Mouse (Mus musculus) cerebellum, adult 2 months (tissue): Measurements from ENCODE around the gene Herpud1. TPM values are rescaled to one million over a fixed set of nuclear protein-coding genes. Genes with fewer than 3 reads are reported as not detected.
A peak's percentile ranks its signal among the peaks of the same experiment; 100 is the strongest.

Experiments
- DNase-seq, 2 experiments: peaks; one replicate each; pipeline ENCODE4 v3.0.0; 2021
- H3K27ac ChIP-seq: fragments of 200-500 bp; 2 replicates; pipeline ENCODE4 v1.5.1; 2012; ENCODE audit warnings: low read length, control low read depth, inconsistent platforms; ENCODE audit not compliant: insufficient read depth
- H3K27me3 ChIP-seq: fragments of 200-500 bp; 2 replicates; pipeline ENCODE4 v1.6.1; 2012; ENCODE audit warnings: inconsistent platforms, mild to moderate bottlenecking, low read length, moderate library complexity; ENCODE audit not compliant: control insufficient read depth, insufficient read depth
- H3K4me1 ChIP-seq: fragments of 200-500 bp; 2 replicates; pipeline ENCODE4 v1.6.1; 2011; ENCODE audit warnings: low read length; ENCODE audit not compliant: control insufficient read depth, insufficient read depth
- H3K4me3 ChIP-seq: fragments of 200-500 bp; replicated peaks from 2 replicates; pipeline ENCODE3; 2011; ENCODE audit warnings: mild to moderate bottlenecking, low read depth, low read length, control low read depth; ENCODE audit not compliant: insufficient read depth
- CTCF ChIP-seq: fragments of 200-500 bp; IDR thresholded peaks from 2 replicates; pipeline ENCODE4 v1.5.1; 2011; ENCODE audit warnings: low read depth, mild to moderate bottlenecking, control low read depth, low read length, moderate library complexity, borderline replicate concordance; ENCODE audit not compliant: insufficient read depth
- POLR2A ChIP-seq: fragments of 200-500 bp; IDR thresholded peaks from 2 replicates; pipeline ENCODE4 v1.6.1; 2011; ENCODE audit warnings: low read length, control low read depth, borderline replicate concordance; ENCODE audit not compliant: insufficient read depth
- WGBS: fragments of 180-500 bp; shearing (Covaris S2); methylation state at CpG from one replicate; pipeline ENCODE4 v1.1.7; 2018; 5-methylcytosine and 5-hydroxymethylcytosine counted together
- polyA plus RNA-seq: library from polyadenylated mRNA; depleted of rRNA; stranded (reverse); fragments of >200 nt; gene quantifications from 2 replicates; pipeline ENCODE4 v1.2.3, GENCODE M21; 2012

The Herpud1 gene
- polyA plus RNA-seq, 1 experiment = 119 TPM

- TF ChIP-seq POLR2A (no peak), CTCF (no peak)
- no peak overlapping the region for H3K27ac ChIP-seq
- H3K4me1 ChIP-seq = no peaks in the 10 kb centered on the region; the same call in 1 of the 2 replicates
- WGBS = 85% methylated on average over 4 of the region's 4 CpGs
- no peaks in the 10 kb centered on the region for H3K27me3 ChIP-seq
- no peak for DNase-seq
- no peak overlapping the region for H3K4me3 ChIP-seq
These were observed 36.0 kb downstream of the Herpud1 start for GRCm38 (mm10) chr8:94422270-94422669.

GRCm38 (mm10) chr8:94427953-94428352, 41.7 kb downstream of the Herpud1 start:
- 70% methylated on average over 10 of the region's 10 CpGs for WGBS
- no peak for DNase-seq

GRCm38 (mm10) chr8:94428420-94428819, 42.2 kb downstream of the Herpud1 start:
- Histone ChIP-seq H3K27me3 (no peaks in the 10 kb centered on the region), H3K27ac (no peak overlapping the region), H3K4me1 (no peaks in the 10 kb centered on the region), H3K4me3 (no peak overlapping the region)
- no peak for DNase-seq
- no peak for TF ChIP-seq CTCF
- no peak for TF ChIP-seq POLR2A
- whole genome bisulfite sequencing = 58% methylated on average over 4 of the region's 4 CpGs

More at GRCm38 (mm10) chr8:94427953-94428352, 41.7 kb downstream of the Herpud1 start:
- H3K4me3 ChIP-seq = no peak overlapping the region
- no peaks in the 10 kb centered on the region for H3K27me3 ChIP-seq
- no peaks in the 10 kb centered on the region for H3K4me1 ChIP-seq
- no peak overlapping the region for H3K27ac ChIP-seq
- TF ChIP-seq POLR2A = no peak
- TF ChIP-seq CTCF = no peak

- 75% methylated on average over 7 of the region's 7 CpGs for WGBS
- no peak overlapping the region for H3K4me3 ChIP-seq
These were observed 43.1 kb downstream of the Herpud1 start for GRCm38 (mm10) chr8:94429376-94429775.

GRCm38 (mm10) chr8:94432212-94432611, 46.0 kb downstream of the Herpud1 start:
- Histone ChIP-seq H3K27ac (no peak overlapping the region), H3K4me3 (no peak overlapping the region), H3K4me1 (no peaks in the 10 kb centered on the region), H3K27me3 (no peaks in the 10 kb centered on the region; the same call in 1 of the 2 replicates)
- 74% methylated on average over 3 of the region's 3 CpGs for WGBS
- TF ChIP-seq CTCF (no peak), POLR2A (no peak)
- no peak for DNase-seq

More at GRCm38 (mm10) chr8:94429376-94429775, 43.1 kb downstream of the Herpud1 start:
- Histone ChIP-seq H3K27ac (no peak overlapping the region), H3K4me1 (no peaks in the 10 kb centered on the region), H3K27me3 (no peaks in the 10 kb centered on the region; the same call in 1 of the 2 replicates)
- DNase-seq = no peak
- TF ChIP-seq CTCF (no peak), POLR2A (no peak)

GRCm38 (mm10) chr8:94433981-94434466, 47.8 kb downstream of the Herpud1 start, which contains the start of gene Nlrc5:
Nlrc5 (plus strand) TSS chr8:94434356.
- 1% methylated on average over 29 of the region's 29 CpGs for WGBS
- no peaks in the 10 kb centered on the region; the same call in 1 of the 2 replicates for H3K27me3 ChIP-seq

GRCm38 (mm10) chr8:94434958-94435357, 48.7 kb downstream of the Herpud1 start:
- DNase-seq = no peak
- no peaks in the 10 kb centered on the region; the same call in 1 of the 2 replicates for H3K27me3 ChIP-seq
- no peaks in the 10 kb centered on the region for H3K4me1 ChIP-seq
- 85% methylated on average over 3 of the region's 3 CpGs for WGBS
- no peak overlapping the region for H3K4me3 ChIP-seq
- no peak for TF ChIP-seq CTCF
- no peak for TF ChIP-seq POLR2A
- no peak overlapping the region for H3K27ac ChIP-seq

More at GRCm38 (mm10) chr8:94433981-94434466, 47.8 kb downstream of the Herpud1 start, which contains the start of gene Nlrc5:
- Histone ChIP-seq H3K4me1 (no peaks in the 10 kb centered on the region), H3K27ac (no peak within 1 kb of the TSS), H3K4me3 (peak within 1 kb of the TSS; percentile 38)
- peak; percentile 22 to 28 for DNase-seq
- no peak for TF ChIP-seq POLR2A
- no peak for TF ChIP-seq CTCF
